Mouse (Mus musculus): ENCODE results near the gene LTO1. TPM values are rescaled to one million over a fixed set of nuclear protein-coding genes. Genes with fewer than 3 reads are reported as not detected.
"Not testable (repeated sequence)": the region's sequence is repeated elsewhere in the genome, so short reads cannot be mapped to it uniquely, and the experiment has no call there.

The LTO1 gene
- polyA plus RNA-seq, 1 experiment from 2014 or later = 23.7 TPM

DNA sequence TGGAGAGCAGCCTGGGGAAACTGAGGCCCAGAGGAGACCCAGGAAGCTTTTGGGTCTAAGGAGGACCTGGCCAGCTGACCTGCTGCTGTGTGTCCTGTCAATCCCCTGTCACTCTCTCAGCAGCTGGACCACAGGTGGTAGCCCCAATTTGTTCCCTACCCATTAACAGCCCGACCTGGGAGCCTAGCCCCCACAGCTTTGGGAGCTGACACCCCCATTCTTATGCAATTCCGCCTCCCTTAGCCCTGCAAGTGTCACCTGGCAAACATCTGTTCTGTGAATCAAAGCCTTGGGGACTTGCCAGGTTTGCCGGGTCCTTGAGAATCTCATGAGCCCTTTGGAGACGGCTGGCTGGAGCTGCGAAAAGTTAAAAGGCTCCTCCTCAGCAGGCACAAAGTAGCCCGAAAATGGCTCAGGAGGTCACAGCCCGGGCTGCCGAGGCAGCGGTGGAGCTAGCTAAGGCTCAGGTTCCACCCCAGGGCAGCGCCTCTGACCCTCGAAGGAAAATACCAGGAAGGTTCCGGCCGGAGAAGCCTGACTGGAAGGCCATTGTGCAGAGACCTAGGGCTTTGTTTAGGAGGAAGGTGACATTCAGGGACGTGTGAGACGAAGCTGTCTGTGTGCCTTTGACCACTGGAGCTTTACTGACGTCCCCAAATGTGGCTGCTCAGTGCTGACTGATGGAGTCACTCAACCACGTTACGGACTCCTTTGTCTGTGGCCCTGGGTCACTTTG, 26.2 kb upstream of the LTO1 start:
- peaks cover 13% of the 10 kb centered on the region for H3K27me3 ChIP-seq (ENCODE audit: control insufficient read depth, insufficient read depth, low read length)
- no peaks in the 10 kb centered on the region for H3K36me3 ChIP-seq (ENCODE audit: control insufficient read depth, insufficient read depth)
- H3K4me2 ChIP-seq (ENCODE audit: low read depth, low read length) = no peak overlapping the region
- ATAC-seq (replicated peaks; ENCODE audit: extremely low read depth, insufficient read depth, low FRiP score) = no peak
- no peak overlapping the region for H3K27ac ChIP-seq (ENCODE audit: low read length)
- H3K9ac ChIP-seq (ENCODE audit: low read length) = no peak overlapping the region
- H3K4me3 ChIP-seq (ENCODE audit: low read length) = no peak overlapping the region
- H3K4me1 ChIP-seq (ENCODE audit: control insufficient read depth, insufficient read depth, low read length) = peaks cover 6% of the 10 kb centered on the region
- H3K9me3 ChIP-seq (replicated peaks; ENCODE audit: control insufficient read depth, low read length) = no peaks in the 10 kb centered on the region; the same call in 1 of the 2 replicates
- WGBS = 7% methylated on average over 18 of the region's 18 CpGs

DNA sequence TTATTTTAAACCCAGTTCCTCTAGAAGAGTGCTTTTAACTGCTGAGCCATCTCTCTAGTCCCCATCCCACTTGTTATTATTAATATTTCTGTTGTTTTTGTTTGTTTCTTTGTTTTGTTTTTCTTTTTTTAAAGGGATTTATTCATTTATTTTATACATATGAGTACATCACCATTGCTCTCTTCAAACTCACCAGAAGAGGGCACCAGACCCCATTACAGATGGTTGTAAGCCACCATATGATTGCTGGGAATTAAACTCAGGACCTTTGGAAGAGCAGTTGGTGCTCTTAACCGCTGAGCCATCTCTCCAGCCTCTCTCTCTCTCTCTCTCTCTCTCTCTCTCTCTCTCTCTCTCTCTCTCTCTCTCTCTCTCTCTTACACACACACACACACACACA, 24.2 kb upstream of the LTO1 start:
- WGBS = 100% methylated on average over 1 of the region's 1 CpGs
- peaks cover 25% of the 10 kb centered on the region for H3K27me3 ChIP-seq (ENCODE audit: control insufficient read depth, insufficient read depth, low read length)

DNA sequence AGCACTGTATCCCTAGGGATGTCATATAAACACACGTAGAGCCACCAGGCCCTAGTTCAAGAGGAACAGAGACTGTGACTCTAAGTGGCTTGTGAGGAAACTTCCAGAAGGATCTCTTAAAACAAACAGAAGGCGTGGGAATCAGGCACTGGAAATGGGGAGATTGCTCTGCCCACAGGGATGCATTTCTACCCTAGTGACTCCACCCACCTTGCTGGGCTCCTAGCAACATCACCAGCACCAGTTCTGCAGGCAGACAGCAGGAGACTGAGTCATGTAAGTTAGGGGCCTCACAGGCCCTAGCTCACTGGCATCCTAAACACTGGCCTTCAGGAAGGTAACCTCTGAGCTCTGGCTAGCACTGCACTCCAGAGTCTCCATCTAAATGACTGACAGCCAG, 23.0 kb upstream of the LTO1 start:
- Histone ChIP-seq H3K4me2 (ENCODE audit: low read depth, low read length) (no peak overlapping the region), H3K27ac (ENCODE audit: low read length) (no peak overlapping the region), H3K9me3 (replicated peaks; ENCODE audit: control insufficient read depth, low read length) (no peaks in the 10 kb centered on the region; the same call in 1 of the 2 replicates), H3K27me3 (ENCODE audit: control insufficient read depth, insufficient read depth, low read length) (peaks cover 37% of the 10 kb centered on the region), H3K4me3 (ENCODE audit: low read length) (no peak overlapping the region), H3K36me3 (ENCODE audit: control insufficient read depth, insufficient read depth) (no peaks in the 10 kb centered on the region), H3K9ac (ENCODE audit: low read length) (no peak overlapping the region), H3K4me1 (ENCODE audit: control insufficient read depth, insufficient read depth, low read length) (peaks cover 21% of the 10 kb centered on the region)
- 87% methylated on average over 2 of the region's 2 CpGs for WGBS
- no peak for ATAC-seq (replicated peaks; ENCODE audit: extremely low read depth, insufficient read depth, low FRiP score)

More for the DNA sequence above, 24.2 kb upstream of the LTO1 start:
- not testable (repeated sequence) for H3K9ac ChIP-seq (ENCODE audit: low read length); H3K27ac ChIP-seq (ENCODE audit: low read length); H3K36me3 ChIP-seq (ENCODE audit: control insufficient read depth, insufficient read depth); H3K9me3 ChIP-seq (replicated peaks; ENCODE audit: control insufficient read depth, low read length); H3K4me3 ChIP-seq (ENCODE audit: low read length); ATAC-seq (replicated peaks; ENCODE audit: extremely low read depth, insufficient read depth, low FRiP score); H3K4me2 ChIP-seq (ENCODE audit: low read depth, low read length)
- peaks cover 10% of the 10 kb centered on the region for H3K4me1 ChIP-seq (ENCODE audit: control insufficient read depth, insufficient read depth, low read length)

DNA sequence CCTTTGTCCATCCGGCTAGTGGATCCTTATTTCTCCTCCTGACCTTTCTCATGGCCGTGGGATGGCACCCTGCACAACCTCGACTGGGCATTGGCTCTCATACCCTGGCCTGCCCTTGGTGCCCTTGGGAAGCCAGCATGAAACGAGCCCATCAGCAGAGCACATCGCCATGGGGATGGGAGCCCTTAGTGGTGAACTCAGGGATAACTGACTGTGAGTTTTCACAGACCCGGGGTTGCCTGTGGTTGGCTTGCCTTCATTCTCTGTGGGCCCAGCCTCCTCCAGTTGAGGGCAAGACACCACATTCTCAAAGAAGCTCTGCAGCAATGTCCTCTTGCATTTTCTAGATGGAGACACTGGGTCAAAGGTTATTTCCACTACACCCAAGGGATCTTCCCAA, 22.6 kb upstream of the LTO1 start:
- peaks cover 42% of the 10 kb centered on the region for H3K27me3 ChIP-seq (ENCODE audit: control insufficient read depth, insufficient read depth, low read length)
- no peaks in the 10 kb centered on the region for H3K36me3 ChIP-seq (ENCODE audit: control insufficient read depth, insufficient read depth)
- H3K9me3 ChIP-seq (replicated peaks; ENCODE audit: control insufficient read depth, low read length) = no peaks in the 10 kb centered on the region; the same call in 1 of the 2 replicates
- H3K4me1 ChIP-seq (ENCODE audit: control insufficient read depth, insufficient read depth, low read length) = peaks cover 23% of the 10 kb centered on the region
- no peak for ATAC-seq (replicated peaks; ENCODE audit: extremely low read depth, insufficient read depth, low FRiP score)
- H3K4me2 ChIP-seq (ENCODE audit: low read depth, low read length) = no peak overlapping the region
- no peak overlapping the region for H3K9ac ChIP-seq (ENCODE audit: low read length)
- no peak overlapping the region for H3K27ac ChIP-seq (ENCODE audit: low read length)
- H3K4me3 ChIP-seq (ENCODE audit: low read length) = no peak overlapping the region
- WGBS = 48% methylated on average over 6 of the region's 6 CpGs

DNA sequence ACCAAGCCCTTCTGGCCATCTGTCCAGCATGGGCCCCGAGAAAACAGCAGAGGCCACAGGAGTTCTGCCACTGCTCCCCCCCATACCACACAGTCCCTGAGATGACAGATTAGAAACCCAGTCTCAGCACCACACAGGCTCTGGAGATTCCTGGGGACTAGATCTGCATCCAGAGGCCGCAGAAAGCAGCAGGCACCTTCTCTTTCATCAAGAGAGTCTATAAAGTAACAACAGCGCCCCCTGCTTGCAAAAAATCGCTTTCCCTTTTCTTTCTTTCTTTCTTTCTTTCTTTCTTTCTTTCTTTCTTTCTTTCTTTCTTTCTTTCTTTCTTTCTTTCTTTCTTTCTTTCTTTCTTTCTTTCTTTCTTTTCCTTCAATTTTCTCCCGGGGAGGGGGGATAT, 20.7 kb upstream of the LTO1 start:
- H3K4me3 ChIP-seq (ENCODE audit: low read length) = no peak overlapping the region
- no peak overlapping the region for H3K9ac ChIP-seq (ENCODE audit: low read length)
- WGBS = 4% methylated on average over 5 of the region's 5 CpGs
- no peak overlapping the region for H3K27ac ChIP-seq (ENCODE audit: low read length)
- no peak for ATAC-seq (replicated peaks; ENCODE audit: extremely low read depth, insufficient read depth, low FRiP score)
- H3K4me2 ChIP-seq (ENCODE audit: low read depth, low read length) = no peak overlapping the region
- peaks cover 23% of the 10 kb centered on the region for H3K4me1 ChIP-seq (ENCODE audit: control insufficient read depth, insufficient read depth, low read length)
- H3K36me3 ChIP-seq (ENCODE audit: control insufficient read depth, insufficient read depth) = no peaks in the 10 kb centered on the region
- H3K27me3 ChIP-seq (ENCODE audit: control insufficient read depth, insufficient read depth, low read length) = peaks cover 56% of the 10 kb centered on the region
- H3K9me3 ChIP-seq (replicated peaks; ENCODE audit: control insufficient read depth, low read length) = no peaks in the 10 kb centered on the region

DNA sequence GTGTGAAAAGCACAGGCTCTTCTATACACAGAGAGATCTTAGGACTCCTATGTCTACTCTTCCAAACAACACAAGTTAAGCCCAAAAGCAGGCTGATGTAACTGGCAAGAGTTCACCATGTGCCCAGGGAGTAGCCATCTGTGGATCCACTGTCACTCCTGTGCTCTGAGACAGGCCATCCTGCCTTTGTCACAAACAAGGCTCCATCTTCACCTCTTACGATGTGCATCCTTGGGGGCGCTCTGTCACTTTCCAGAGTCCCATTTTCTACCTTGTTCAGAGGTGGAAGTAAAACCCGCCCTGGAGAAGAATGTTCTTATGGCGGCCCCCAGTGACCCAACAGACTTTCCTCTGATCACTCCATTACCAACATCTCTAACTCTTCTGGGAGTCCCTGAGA, 20.2 kb upstream of the LTO1 start:
- Histone ChIP-seq H3K4me3 (ENCODE audit: low read length) (no peak overlapping the region; the same call in 1 of the 2 replicates), H3K27ac (ENCODE audit: low read length) (no peak overlapping the region), H3K4me2 (ENCODE audit: low read depth, low read length) (peak overlapping the region; percentile 92; the same call in 1 of the 2 replicates), H3K27me3 (ENCODE audit: control insufficient read depth, insufficient read depth, low read length) (peaks cover 58% of the 10 kb centered on the region), H3K9me3 (replicated peaks; ENCODE audit: control insufficient read depth, low read length) (no peaks in the 10 kb centered on the region), H3K4me1 (ENCODE audit: control insufficient read depth, insufficient read depth, low read length) (peaks cover 23% of the 10 kb centered on the region), H3K36me3 (ENCODE audit: control insufficient read depth, insufficient read depth) (no peaks in the 10 kb centered on the region), H3K9ac (ENCODE audit: low read length) (no peak overlapping the region)
- 4% methylated on average over 4 of the region's 4 CpGs for WGBS
- no peak for ATAC-seq (replicated peaks; ENCODE audit: extremely low read depth, insufficient read depth, low FRiP score)

GRCm38 (mm10) chr7:144895305-144896111, 19.4 kb upstream of the LTO1 start:
- WGBS = under 1% methylated on average over 37 of the region's 37 CpGs
- peak; percentile 63; the same call in 1 of the 2 replicates for ATAC-seq (replicated peaks; ENCODE audit: extremely low read depth, insufficient read depth, low FRiP score)
- peak overlapping the region; percentile 60 for H3K9ac ChIP-seq (ENCODE audit: low read length)

GRCm38 (mm10) chr7:144896294-144897218, 18.3 kb upstream of the LTO1 start, which contains the start of gene Fgf15:
Gene Fgf15, plus strand, starts transcription at chr7:144896531.
- peaks cover 63% of the 10 kb centered on the region for H3K27me3 ChIP-seq (ENCODE audit: control insufficient read depth, insufficient read depth, low read length)
- H3K4me1 ChIP-seq (ENCODE audit: control insufficient read depth, insufficient read depth, low read length) = peaks cover 23% of the 10 kb centered on the region
- no peak within 1 kb of the TSS for H3K27ac ChIP-seq (ENCODE audit: low read length)
- peak within 1 kb of the TSS; percentile 92 for H3K4me2 ChIP-seq (ENCODE audit: low read depth, low read length)
- H3K9me3 ChIP-seq (replicated peaks; ENCODE audit: control insufficient read depth, low read length) = no peaks in the 10 kb centered on the region
- no peaks in the 10 kb centered on the region for H3K36me3 ChIP-seq (ENCODE audit: control insufficient read depth, insufficient read depth)
- no peak; the same call in 1 of the 2 replicates for ATAC-seq (replicated peaks; ENCODE audit: extremely low read depth, insufficient read depth, low FRiP score)
- peak within 1 kb of the TSS; percentile 60 for H3K9ac ChIP-seq (ENCODE audit: low read length)
- WGBS = under 1% methylated on average over 65 of the region's 65 CpGs
- peak within 1 kb of the TSS; percentile 60 for H3K4me3 ChIP-seq (ENCODE audit: low read length)

More at GRCm38 (mm10) chr7:144895305-144896111, 19.4 kb upstream of the LTO1 start:
- no peaks in the 10 kb centered on the region for H3K36me3 ChIP-seq (ENCODE audit: control insufficient read depth, insufficient read depth)
- H3K9me3 ChIP-seq (replicated peaks; ENCODE audit: control insufficient read depth, low read length) = no peaks in the 10 kb centered on the region
- peaks cover 62% of the 10 kb centered on the region for H3K27me3 ChIP-seq (ENCODE audit: control insufficient read depth, insufficient read depth, low read length)
- peak overlapping the region; percentile 92 for H3K4me2 ChIP-seq (ENCODE audit: low read depth, low read length)
- H3K4me3 ChIP-seq (ENCODE audit: low read length) = peak overlapping the region; percentile 60
- H3K4me1 ChIP-seq (ENCODE audit: control insufficient read depth, insufficient read depth, low read length) = peaks cover 23% of the 10 kb centered on the region
- no peak overlapping the region for H3K27ac ChIP-seq (ENCODE audit: low read length)

All from heart, embryonic 16.5 days (tissue).